Mouse (Mus musculus): Measurements from ENCODE around the gene Pigz.
"Not testable (repeated sequence)": the region's sequence is repeated elsewhere in the genome, so short reads cannot be mapped to it uniquely, and the experiment has no call there.

The Pigz gene

GRCm38 (mm10) chr16:31932255-31932654 is 1.4 kb upstream of the Pigz start:
- DNase-seq, result no peak

GRCm38 (mm10) chr16:31932840-31933697 is 582 bp upstream of the Pigz start:
- DNase-seq, result peak; percentile 92

GRCm38 (mm10) chr16:31934550-31935010 is 929 bp downstream of the Pigz start:
- DNase-seq, result no peak

- DNase-seq, result no peak
Observed at GRCm38 (mm10) chr16:31935091-31935979, 1.7 kb downstream of the Pigz start.

- DNase-seq, result no peak
Observed at GRCm38 (mm10) chr16:31936568-31936967, 2.9 kb downstream of the Pigz start.

GRCm38 (mm10) chr16:31938856-31939255 is 5.2 kb downstream of the Pigz start:
- DNase-seq, result no peak

GRCm38 (mm10) chr16:31940586-31940985 is 6.9 kb downstream of the Pigz start:
- DNase-seq, result no peak

GRCm38 (mm10) chr16:31943980-31944379 is 10.3 kb downstream of the Pigz start:
- peak; percentile 80 for DNase-seq

- no peak for DNase-seq
Observed at GRCm38 (mm10) chr16:31944698-31945255, 11.1 kb downstream of the Pigz start.

- no peak for DNase-seq
Observed at GRCm38 (mm10) chr16:31945372-31945771, 11.7 kb downstream of the Pigz start.

- not testable (repeated sequence) for DNase-seq
Observed at GRCm38 (mm10) chr16:31945986-31946385, 12.3 kb downstream of the Pigz start.

GRCm38 (mm10) chr16:31947333-31947732 is 13.7 kb downstream of the Pigz start:
- no peak for DNase-seq

- no peak for DNase-seq
Observed at GRCm38 (mm10) chr16:31947901-31948316, 14.3 kb downstream of the Pigz start.

GRCm38 (mm10) chr16:31948345-31948774 is 14.7 kb downstream of the Pigz start, which contains the start of the genes 0610012G03Rik and Ncbp2:
Gene 0610012G03Rik, minus strand, starts transcription at chr16:31948494.
Gene Ncbp2, plus strand, starts transcription at chr16:31948513.
- DNase-seq, result peak; percentile 96

GRCm38 (mm10) chr16:31963224-31963623 is 29.6 kb downstream of the Pigz start:
- DNase-seq, result peak; percentile 25

- no peak for DNase-seq
Observed at GRCm38 (mm10) chr16:31975258-31975657, 41.6 kb downstream of the Pigz start.

GRCm38 (mm10) chr16:31979501-31979900 is 45.9 kb downstream of the Pigz start:
- DNase-seq, result no peak

- no peak for DNase-seq
Observed at GRCm38 (mm10) chr16:31980946-31981345, 47.3 kb downstream of the Pigz start.

GRCm38 (mm10) chr16:31992039-31992438 is 58.4 kb downstream of the Pigz start:
- no peak for DNase-seq

GRCm38 (mm10) chr16:31993195-31993594 is 59.5 kb downstream of the Pigz start:
- DNase-seq, result no peak

- no peak for DNase-seq
Observed at GRCm38 (mm10) chr16:31993946-31994345, 60.3 kb downstream of the Pigz start.

Data from right cerebral cortex, postnatal 25 days (tissue).